8 mouse cellular contexts compared by ENCODE assay signal in genomic region chr2:4881350-4882248, GRCm38 (mm10). TPM values are rescaled to one million over a fixed set of nuclear protein-coding genes. Genes with fewer than 3 reads are reported as not detected.
DNase-seq lines count a peak whose midpoint lies in the region; ATAC-seq lines count a peak whose summit lies in the region.

Gene Sephs1, plus strand, starts transcription at chr2:4881564.

- DNase-seq in T-cell, adult 2 months (ENCODE audit: low spot score), result peak; percentile 70
- peak; percentile 92 to 94 for DNase-seq in cerebellum, postnatal 25 days
- DNase-seq in frontal cortex, postnatal 36 days (ENCODE audit: low spot score in 2 of 2), result peak; percentile 79 to 81
- peak; percentile 84 for DNase-seq in hindbrain, embryonic 14.5 days (ENCODE audit: low spot score)
- peak; percentile 81 to 83 for DNase-seq in layer of hippocampus, postnatal 36 days
- DNase-seq in lung, postnatal 25 days (ENCODE audit: low spot score), result peak; percentile 80
- DNase-seq in retina, adult 2 months (ENCODE audit: low read depth, low spot score), result peak; percentile 75
- peak; percentile 82 for DNase-seq in thymus, postnatal 25 days

- peak within 1 kb of the TSS; percentile 100 for H3K27ac ChIP-seq in hindbrain, embryonic 14.5 days

- H3K9ac ChIP-seq in hindbrain, embryonic 14.5 days, result peak within 1 kb of the TSS; percentile 100

- ATAC-seq in hindbrain, embryonic 14.5 days (ENCODE audit: low FRiP score), result peak; percentile 84

- H3K27me3 ChIP-seq in hindbrain, embryonic 14.5 days (ENCODE audit: control insufficient read depth, insufficient read depth, low read length), result no peaks in the 10 kb centered on the region

- no peaks in the 10 kb centered on the region for H3K9me3 ChIP-seq in hindbrain, embryonic 14.5 days (ENCODE audit: control insufficient read depth, low read length)

- H3K4me3 ChIP-seq in hindbrain, embryonic 14.5 days (replicated peaks; ENCODE audit: low read length), result peak within 1 kb of the TSS; percentile 86

- WGBS in hindbrain, embryonic 14.5 days, result 2% methylated on average over 79 of the region's 115 CpGs

- peaks cover 14% of the 10 kb centered on the region for H3K36me3 ChIP-seq in hindbrain, embryonic 14.5 days (replicated peaks; ENCODE audit: control insufficient read depth, insufficient read depth)

- H3K4me2 ChIP-seq in hindbrain, embryonic 14.5 days (replicated peaks), result peak within 1 kb of the TSS; percentile 85

- peaks cover 22% of the 10 kb centered on the region for H3K4me1 ChIP-seq in hindbrain, embryonic 14.5 days (replicated peaks; ENCODE audit: control insufficient read depth, insufficient read depth, low read length)

RNA-seq across cellular contexts. Expression of gene Sephs1, which starts in this region (rescaled TPM):
- 63.2 and 75.5 TPM in 2 replicates for polyA plus RNA-seq in hindbrain, embryonic 14.5 days (2014; fragmentation: Nextera tagmentation; extraction: Ambion mirVana)
- total RNA-seq in layer of hippocampus, postnatal 36 days (2021), result 10 to 100 TPM; 21.8 to 21.9 TPM

Comparison
In these comparisons a context has a peak if more than half of its experiments do, and no peak if none do; other contexts are left out.
1. Peak in every context shown above with its lines: DNase-seq, ATAC-seq, H3K4me3 ChIP-seq and H3K27ac ChIP-seq.